Mouse (Mus musculus) liver, adult (tissue): ENCODE data around the gene Vwa8.

ENCODE experiments used
- GATA4 ChIP-seq: IDR thresholded peaks from 2 replicates; pipeline ENCODE4 v1.6.1; 2014; ENCODE audit warnings: mild to moderate bottlenecking, low read length; ENCODE audit not compliant: insufficient replicate concordance

Vwa8 gene

DNA sequence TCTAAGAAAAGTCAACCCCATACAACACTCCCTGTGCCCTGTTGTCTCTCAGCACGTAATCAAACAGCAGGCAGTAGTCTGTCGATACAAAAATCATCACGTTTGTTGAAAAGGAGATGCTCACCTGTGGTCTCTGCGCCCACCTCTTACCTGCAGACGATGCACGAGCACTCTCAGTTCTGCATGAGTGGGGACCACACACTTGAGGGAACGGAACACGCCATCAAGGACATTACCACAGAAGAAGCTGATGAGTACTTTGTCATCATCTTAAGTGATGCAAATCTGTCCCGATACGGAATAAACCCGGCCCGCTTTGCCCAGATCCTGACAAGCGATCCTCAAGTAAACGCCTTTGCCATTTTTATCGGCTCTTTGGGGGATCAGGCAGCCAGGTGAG, 349.2 kb downstream of the Vwa8 start:
- TF ChIP-seq GATA4 = no peak

DNA sequence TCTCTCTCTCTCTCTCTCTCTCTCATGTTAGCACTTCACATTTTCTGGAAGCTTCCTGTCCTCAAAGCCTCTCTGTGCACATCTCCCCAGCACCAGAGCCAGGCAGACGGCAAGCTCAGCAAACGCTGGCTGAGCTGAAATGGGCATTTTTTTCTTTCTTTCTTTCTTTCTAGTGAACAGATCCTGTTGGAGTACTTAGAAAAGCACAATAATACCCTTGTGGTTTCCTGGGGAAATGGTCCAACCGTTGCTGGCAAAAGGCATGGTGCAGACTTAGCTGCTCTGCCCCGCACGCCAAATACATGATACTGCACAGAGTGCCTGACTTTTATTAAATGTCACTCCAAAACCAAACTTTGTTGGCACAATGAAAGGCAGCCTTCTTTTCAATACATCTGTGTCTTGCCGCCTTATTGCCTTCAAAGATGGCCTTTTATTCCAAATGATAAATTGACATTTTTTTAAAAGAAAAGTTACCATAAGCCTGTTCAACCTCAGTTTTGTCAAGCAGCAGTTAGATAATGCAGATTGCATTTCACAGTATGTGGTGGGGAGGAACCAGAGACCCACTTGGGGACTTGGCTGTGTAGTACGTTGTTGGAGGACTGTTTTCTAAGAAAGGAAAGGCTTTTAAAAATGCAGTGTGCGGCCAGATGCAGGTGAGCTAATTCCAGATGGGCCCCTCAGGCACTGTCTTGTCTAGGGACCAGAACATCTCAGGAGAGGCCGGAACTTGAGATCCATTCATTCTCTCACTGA, 351.5 kb downstream of the Vwa8 start:
- no peak for TF ChIP-seq GATA4

DNA sequence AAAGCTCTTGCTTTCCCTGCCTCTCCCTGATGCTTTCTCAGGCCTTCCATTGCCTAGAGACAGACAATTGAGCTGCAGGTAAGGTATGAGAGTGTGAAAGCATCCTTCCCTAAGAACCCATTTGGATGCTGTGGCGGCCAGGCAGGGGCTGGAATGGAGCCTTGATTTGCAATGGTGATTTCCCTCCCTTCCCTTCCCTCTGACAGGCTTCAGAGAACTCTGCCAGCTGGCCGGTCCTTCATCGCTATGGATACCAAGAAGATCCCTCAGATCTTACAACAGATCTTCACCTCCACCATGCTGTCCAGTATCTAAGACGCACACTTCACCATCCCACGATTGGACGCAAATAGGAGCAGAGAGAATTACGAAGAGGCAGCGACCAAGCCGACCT, 352.0 kb downstream of the Vwa8 start:
- no peak for TF ChIP-seq GATA4

DNA sequence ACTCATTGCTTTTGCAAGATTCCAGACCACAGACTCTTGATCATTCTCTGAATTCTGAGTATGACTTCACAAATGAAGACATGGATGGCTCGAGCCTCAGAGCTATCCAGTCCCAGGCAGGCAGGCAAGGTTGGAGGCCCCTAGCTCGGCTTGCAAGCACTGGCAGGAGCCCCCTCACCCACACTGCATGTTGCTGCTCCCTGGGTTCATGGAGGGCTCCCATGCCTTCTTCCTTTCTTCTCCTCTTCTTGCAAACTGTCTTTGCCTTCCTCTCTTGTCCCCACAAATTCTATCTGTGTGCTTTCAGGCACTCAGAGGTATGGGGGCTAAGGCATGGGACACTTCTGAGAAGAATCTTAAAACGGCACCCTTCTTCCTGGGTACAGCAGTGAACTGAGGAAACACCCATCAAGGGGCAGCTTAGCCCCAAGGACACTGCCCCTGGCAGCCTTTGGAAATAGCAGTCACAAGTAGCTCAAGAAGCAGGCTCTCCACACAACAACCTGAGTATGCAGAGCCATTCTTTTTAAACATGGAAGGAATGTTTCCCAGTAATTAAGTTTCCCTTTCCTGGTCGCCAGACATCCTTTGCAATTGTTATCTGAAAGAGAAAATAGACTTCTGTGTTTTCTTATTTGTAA, 354.0 kb downstream of the Vwa8 start:
- no peak for TF ChIP-seq GATA4

DNA sequence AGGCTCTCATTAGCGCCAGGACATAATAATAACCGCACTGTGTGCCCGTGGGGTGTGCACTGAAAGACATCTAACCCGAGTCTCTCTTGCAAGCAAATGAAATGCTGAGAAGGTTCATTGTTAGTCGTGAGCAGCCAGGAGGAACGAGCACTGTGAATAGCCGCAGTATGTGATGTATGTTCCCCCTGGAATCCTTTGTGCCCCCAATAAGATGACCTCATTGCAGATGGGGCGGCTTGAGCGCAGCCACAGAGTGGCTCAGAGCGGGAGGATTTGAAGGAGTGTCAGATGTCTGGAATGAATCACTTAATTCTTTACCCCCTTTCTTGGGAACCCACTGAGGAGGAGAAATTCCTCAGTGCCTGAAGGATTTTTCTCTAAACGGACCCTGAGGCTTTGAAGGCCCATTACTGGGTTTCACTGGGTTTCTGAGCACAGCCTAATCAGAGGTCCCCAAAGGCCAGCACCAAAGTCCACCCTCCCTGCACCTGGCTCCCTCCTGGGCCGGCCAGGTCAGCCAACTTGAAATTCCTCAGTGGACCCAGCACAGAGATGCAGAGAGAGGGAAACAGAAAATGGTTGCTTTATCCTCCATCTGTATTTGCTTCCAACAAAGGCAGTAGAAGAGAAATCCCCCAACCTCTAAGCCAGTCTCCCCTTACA, 354.8 kb downstream of the Vwa8 start:
- no peak for TF ChIP-seq GATA4

DNA sequence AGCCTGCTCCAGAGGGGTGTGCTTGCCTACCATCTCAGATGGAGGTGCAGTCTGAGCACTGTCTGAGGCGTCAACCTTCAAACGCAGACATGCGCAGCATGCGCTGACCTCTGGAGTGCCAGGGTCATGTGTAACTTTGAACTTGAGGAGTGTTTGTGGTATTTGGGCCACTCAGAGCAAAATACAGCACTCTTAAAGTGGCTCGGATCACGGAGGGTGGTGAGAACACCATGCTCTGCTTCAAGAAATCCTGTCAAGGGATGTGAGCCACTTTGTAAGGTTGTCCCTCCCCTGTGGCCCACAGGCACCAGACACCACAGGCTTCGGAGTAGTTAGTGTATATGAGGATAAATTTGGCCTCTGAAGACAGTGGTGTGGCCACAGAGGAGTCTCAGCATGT, 356.0 kb downstream of the Vwa8 start:
- no peak for TF ChIP-seq GATA4

DNA sequence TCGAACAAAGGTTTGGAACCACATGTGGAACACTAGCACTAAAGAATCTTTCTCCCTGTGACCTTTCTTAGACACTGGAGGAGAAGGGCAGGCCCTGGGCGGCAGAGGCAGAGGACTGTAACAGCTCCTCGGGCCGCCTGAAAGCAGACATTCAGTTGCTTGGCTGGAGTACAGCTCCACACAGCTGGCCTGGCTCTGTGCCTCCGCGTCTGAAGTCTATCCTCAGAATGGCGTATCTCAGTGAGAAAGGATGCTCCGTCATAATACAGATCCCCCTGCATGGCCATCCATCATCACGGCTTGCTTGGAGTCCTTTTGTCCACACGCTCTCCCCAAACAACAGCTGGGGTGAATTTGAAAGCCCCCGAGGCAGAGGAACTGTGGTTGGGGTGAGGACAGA, 357.4 kb downstream of the Vwa8 start:
- TF ChIP-seq GATA4 = no peak

DNA sequence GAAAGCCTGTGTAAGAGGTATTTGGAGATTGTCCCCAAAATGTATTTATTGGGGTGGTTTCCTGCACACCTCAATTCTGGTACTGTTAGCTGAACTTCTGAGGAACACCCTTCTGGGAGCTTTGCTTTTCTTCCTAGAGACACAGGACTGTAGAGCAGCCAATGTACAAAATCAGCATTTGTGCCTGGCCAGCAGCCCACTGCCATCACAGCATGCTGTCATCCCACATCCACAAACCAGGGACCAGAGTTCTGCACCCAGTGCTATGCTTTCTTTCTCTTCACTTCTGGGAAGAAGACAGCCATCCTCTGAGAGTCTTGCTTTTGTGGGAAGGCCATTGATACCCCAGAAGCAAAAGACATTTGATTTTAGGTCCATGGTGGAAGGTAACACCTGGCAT, 359.6 kb downstream of the Vwa8 start:
- TF ChIP-seq GATA4 = no peak

DNA sequence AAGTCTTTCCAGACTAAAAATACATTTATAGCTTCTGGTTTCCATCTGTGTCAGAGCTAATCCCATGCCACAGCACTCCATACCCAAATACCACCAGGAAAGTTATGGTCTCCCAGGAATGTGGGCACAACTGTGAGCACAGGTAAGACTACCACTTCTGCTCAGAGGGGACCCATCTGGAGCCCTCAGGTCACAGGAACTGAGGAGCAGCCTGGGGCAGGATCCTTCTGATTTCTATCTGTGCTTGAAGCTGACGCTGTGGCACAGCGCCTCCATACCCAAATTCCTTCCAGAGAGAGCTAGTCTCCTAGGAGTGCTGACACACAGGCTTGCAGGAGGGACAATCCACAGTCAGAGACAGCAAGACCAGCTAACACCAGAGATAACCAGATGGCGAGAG, 361.0 kb downstream of the Vwa8 start:
- TF ChIP-seq GATA4 = no peak

DNA sequence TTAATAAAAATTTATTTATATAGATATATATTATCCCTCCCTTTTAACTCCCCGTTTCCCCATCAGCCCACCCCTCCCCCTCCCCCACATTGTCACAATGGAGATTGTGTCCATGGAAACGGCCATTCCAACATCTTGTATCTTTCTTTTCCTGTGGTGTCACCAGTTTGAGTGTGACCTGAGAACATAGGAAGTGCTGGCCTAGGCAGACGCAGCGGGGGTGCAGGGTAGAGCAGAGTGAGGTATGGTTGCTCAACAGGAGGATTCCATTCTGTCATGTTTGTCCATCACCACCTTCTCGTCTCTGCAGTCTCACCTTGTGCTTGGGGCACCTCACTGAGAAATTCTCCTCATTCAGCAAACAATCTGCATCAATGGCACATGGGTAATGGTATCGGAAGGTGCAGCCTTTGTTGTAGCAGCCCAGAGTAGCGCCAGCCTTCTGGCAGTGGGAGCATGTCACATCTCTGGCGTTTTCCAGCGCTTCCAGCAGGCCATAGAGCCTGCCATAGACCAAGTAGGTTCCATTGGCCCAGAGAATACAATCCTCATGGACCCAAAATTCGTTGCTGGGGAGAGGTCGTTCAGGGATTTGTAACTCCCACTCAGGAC, 363.6 kb downstream of the Vwa8 start:
- TF ChIP-seq GATA4 = no peak

DNA sequence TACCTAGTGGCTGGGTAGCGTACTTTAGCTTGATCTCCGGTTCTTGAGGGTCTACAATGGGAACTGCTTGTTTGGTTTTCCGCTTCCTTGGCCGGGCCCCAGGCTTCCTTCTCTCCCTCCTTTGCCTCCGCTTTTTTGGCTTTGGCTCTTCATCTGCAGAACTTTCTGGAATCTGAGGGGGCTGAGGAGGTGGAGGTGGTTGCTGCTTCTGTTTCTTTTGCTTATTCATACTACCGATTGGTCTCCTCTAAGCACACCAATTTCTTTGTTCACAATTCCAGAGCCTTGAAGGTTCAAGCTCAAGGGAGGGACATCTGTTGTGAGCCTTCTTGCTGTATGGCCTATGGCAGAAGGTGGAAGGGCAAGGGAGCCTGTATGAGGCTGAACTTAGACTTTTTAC, 365.3 kb downstream of the Vwa8 start:
- no peak for TF ChIP-seq GATA4

DNA sequence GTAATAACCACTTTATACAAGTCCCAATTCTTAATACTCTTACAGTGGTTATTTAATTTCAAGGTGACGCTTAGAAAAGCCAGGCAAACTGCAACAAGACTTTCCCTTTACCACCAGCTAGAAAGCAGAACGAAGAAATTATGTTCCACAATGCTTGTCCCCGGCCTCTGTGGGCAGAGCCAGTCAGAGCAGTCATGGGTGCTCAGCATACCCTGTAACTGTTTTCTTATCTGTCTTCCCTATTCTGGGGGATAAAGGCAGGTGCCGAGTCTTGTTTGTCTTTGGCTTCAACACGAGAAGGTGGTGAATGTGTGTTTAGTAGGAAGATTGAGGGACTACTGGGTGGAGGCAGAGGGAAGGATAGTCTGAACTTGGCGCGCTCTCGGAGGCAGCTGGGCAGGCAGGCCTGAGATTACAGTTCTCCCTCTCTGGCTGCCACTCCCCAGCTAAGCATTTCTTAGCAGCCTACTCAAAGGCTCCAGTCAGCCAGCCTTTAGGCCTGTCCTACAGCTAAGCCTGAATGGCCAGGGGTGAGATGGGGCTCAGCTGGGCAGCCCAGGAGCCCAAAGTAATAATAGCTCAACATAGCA, 365.9 kb downstream of the Vwa8 start:
- no peak for TF ChIP-seq GATA4

DNA sequence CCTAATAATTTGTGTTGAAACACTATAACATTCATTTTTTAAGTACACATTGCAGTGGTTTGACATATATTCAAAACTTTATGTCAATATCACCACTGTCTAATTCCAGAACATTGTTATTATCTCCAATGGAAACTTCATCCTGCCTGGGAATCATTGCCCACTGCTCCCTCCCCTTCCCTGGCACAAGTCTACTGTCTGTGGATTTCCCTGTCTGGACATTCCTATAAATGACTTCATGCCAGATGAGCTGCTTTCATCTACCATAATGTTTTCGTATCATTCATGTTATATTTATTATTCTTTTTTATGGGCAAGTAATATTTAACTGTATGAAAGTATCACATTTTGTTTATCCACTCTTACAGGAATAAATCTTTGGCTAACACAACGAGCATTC, 367.5 kb downstream of the Vwa8 start:
- TF ChIP-seq GATA4 = no peak

DNA sequence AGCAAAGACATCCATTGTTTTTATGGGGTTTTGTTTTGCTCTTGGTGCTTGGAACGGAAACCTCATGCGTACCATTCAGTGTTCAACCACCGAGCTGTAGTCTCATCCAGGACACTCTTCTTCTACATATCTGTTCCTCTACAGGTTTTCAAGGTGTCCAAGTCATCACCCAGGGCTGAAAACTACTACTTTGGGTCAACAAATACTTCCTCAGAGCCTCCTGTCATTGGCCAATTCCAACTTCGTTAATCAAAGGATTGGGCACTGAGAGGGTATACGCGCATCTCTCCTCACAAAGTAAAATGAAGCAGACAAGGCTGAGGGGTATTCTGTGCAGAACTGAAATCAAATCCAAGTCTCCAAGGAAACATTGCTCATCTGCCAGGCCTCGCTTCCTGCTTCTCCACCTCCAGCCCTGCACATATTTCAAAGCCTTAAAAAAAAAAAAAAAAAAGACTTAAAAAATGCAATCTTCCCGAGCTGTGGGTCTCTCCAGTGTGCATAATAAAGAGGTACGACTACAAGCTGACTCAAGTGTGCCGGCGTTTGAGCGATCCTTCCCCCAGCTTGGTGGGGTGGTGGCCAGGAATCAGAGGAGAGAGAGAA, 374.7 kb downstream of the Vwa8 start:
- TF ChIP-seq GATA4 = no peak

DNA sequence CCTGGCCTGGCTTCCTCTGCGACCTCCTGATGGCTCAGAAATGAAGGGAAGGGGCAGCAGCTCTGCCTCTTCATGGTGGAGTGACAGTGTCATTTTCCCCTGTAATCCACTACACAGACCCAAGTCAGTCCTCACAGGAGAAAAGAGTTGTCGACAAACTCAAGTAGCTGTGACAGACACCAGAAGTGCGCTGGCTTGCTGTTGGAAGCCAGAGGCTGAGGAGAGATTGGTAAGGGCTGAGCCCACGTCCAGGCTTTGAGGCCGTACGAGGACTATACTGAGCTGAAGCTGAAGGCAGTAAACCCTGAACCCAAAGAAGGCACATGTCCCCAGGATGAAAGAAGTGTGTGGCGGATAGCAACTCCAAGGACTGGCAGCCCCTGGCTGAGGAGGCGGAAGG, 376.6 kb downstream of the Vwa8 start:
- TF ChIP-seq GATA4 = no peak
